ENCODE assay signal across 8 mouse cellular contexts in genomic region chr14:19823321-19824142, GRCm38 (mm10). TPM values are rescaled to one million over a fixed set of nuclear protein-coding genes. Genes with fewer than 3 reads are reported as not detected.
DNase-seq lines count a peak whose midpoint lies in the region; ATAC-seq and TF ChIP-seq lines count a peak whose summit lies in the region.

Rtraf (minus strand) TSS chr14:19823824.

- peak within 1 kb of the TSS; percentile 95 for H3K27ac ChIP-seq in forebrain, embryonic 12.5 days
- H3K27ac ChIP-seq in heart, postnatal 0 days (ENCODE audit: low read depth), result peak within 1 kb of the TSS; percentile 89
- peak within 1 kb of the TSS; percentile 67 for H3K27ac ChIP-seq in liver, embryonic 16.5 days (ENCODE audit: low read length)
- peak within 1 kb of the TSS; percentile 93 for H3K27ac ChIP-seq in neural tube, embryonic 13.5 days (replicated peaks)
- peak within 1 kb of the TSS; percentile 51; the same call in 1 of the 2 replicates for H3K27ac ChIP-seq in testis, adult 2 months (ENCODE audit: control insufficient read depth, insufficient read depth, low read depth, low read length)

- under 1% methylated on average over 80 of the region's 80 CpGs for WGBS in forebrain, embryonic 12.5 days
- WGBS in heart, postnatal 0 days, result under 1% methylated on average over 79 of the region's 80 CpGs
- under 1% methylated on average over 80 of the region's 80 CpGs for WGBS in liver, embryonic 16.5 days (ENCODE audit: insufficient replicate concordance)
- WGBS in neural tube, embryonic 13.5 days, result under 1% methylated on average over 75 of the region's 80 CpGs

- peak within 1 kb of the TSS; percentile 95 for H3K4me3 ChIP-seq in E14TG2a.4 (replicated peaks; ENCODE audit: low read length)
- peak within 1 kb of the TSS; percentile 94 for H3K4me3 ChIP-seq in forebrain, embryonic 12.5 days (replicated peaks)
- peak within 1 kb of the TSS; percentile 97 for H3K4me3 ChIP-seq in heart, postnatal 0 days (ENCODE audit: low read depth, low read length)
- peak within 1 kb of the TSS; percentile 91 for H3K4me3 ChIP-seq in liver, embryonic 16.5 days (ENCODE audit: low read depth, low read length)
- peak within 1 kb of the TSS; percentile 87 for H3K4me3 ChIP-seq in neural tube, embryonic 13.5 days
- H3K4me3 ChIP-seq in testis, adult 2 months (ENCODE audit: control insufficient read depth, low read depth, low read length), result peak within 1 kb of the TSS; percentile 86

- peaks cover 10% of the 10 kb centered on the region for H3K27me3 ChIP-seq in E14TG2a.4 (ENCODE audit: insufficient read depth, low read length)
- H3K27me3 ChIP-seq in forebrain, embryonic 12.5 days, result peaks cover 3% of the 10 kb centered on the region; the same call in 1 of the 2 replicates
- no peaks in the 10 kb centered on the region for H3K27me3 ChIP-seq in heart, postnatal 0 days (ENCODE audit: control insufficient read depth, insufficient read depth, low read length)
- H3K27me3 ChIP-seq in liver, embryonic 16.5 days (ENCODE audit: control insufficient read depth, insufficient read depth, low read depth, low read length), result no peaks in the 10 kb centered on the region
- H3K27me3 ChIP-seq in neural tube, embryonic 13.5 days, result no peaks in the 10 kb centered on the region
- H3K27me3 ChIP-seq in testis, adult 2 months (ENCODE audit: control insufficient read depth, insufficient read depth, low read length), result no peaks in the 10 kb centered on the region

- H3K9me3 ChIP-seq in E14TG2a.4 (ENCODE audit: low read length), result peaks cover 4% of the 10 kb centered on the region; the same call in 1 of the 2 replicates
- 0 out of 2 replicates have a peak, but pooled peaks cover 3% of the 10 kb centered on the region for H3K9me3 ChIP-seq in forebrain, embryonic 12.5 days
- no peaks in the 10 kb centered on the region for H3K9me3 ChIP-seq in heart, postnatal 0 days (replicated peaks; ENCODE audit: control insufficient read depth, low read length)
- H3K9me3 ChIP-seq in liver, embryonic 16.5 days (replicated peaks; ENCODE audit: control insufficient read depth, low read length), result no peaks in the 10 kb centered on the region
- H3K9me3 ChIP-seq in neural tube, embryonic 13.5 days, result no peaks in the 10 kb centered on the region

- H3K9ac ChIP-seq in forebrain, embryonic 12.5 days, result peak within 1 kb of the TSS; percentile 94
- H3K9ac ChIP-seq in heart, postnatal 0 days (replicated peaks; ENCODE audit: low read depth, low read length), result peak within 1 kb of the TSS; percentile 91
- H3K9ac ChIP-seq in liver, embryonic 16.5 days (ENCODE audit: low read depth, low read length), result peak within 1 kb of the TSS; percentile 92
- peak within 1 kb of the TSS; percentile 90 for H3K9ac ChIP-seq in neural tube, embryonic 13.5 days

- peak; percentile 96 for ATAC-seq in forebrain, embryonic 12.5 days (ENCODE audit: low FRiP score)
- ATAC-seq in heart, postnatal 0 days (ENCODE audit: insufficient read depth, low read depth), result peak; percentile 99
- peak; percentile 99 for ATAC-seq in liver, embryonic 16.5 days (ENCODE audit: low read depth)
- ATAC-seq in neural tube, embryonic 13.5 days (ENCODE audit: low read depth), result peak; percentile 97

- H3K4me1 ChIP-seq in E14TG2a.4 (replicated peaks; ENCODE audit: low read depth, low read length), result peaks cover 21% of the 10 kb centered on the region
- peaks cover 32% of the 10 kb centered on the region for H3K4me1 ChIP-seq in forebrain, embryonic 12.5 days
- 0 out of 2 replicates have a peak, but pooled peaks cover 6% of the 10 kb centered on the region for H3K4me1 ChIP-seq in heart, postnatal 0 days (ENCODE audit: control insufficient read depth, insufficient read depth)
- H3K4me1 ChIP-seq in liver, embryonic 16.5 days (ENCODE audit: control insufficient read depth, low read depth, low read length), result peaks cover 4% of the 10 kb centered on the region
- peaks cover 44% of the 10 kb centered on the region for H3K4me1 ChIP-seq in neural tube, embryonic 13.5 days (replicated peaks)
- H3K4me1 ChIP-seq in testis, adult 2 months (ENCODE audit: control insufficient read depth, insufficient read depth, low read length), result no peaks in the 10 kb centered on the region

- no peak for TF ChIP-seq CTCF in E14TG2a.4 (conservative IDR thresholded peaks at IDR 0.05; ENCODE audit: low read length)
- TF ChIP-seq CTCF in heart, postnatal 0 days (IDR thresholded peaks at IDR 0.05; ENCODE audit: low read depth), result no peak
- TF ChIP-seq CTCF in testis, adult 2 months (IDR thresholded peaks at IDR 0.05; ENCODE audit: control insufficient read depth, insufficient read depth, insufficient replicate concordance, low read depth, low read length), result no peak

- no peak for TF ChIP-seq EP300 in heart, postnatal 0 days (IDR thresholded peaks at IDR 0.05; ENCODE audit: low read depth)

- TF ChIP-seq POLR2A in testis, adult 2 months (IDR thresholded peaks at IDR 0.05; ENCODE audit: control insufficient read depth, low read depth, low read length), result peak; percentile 69

- peak; percentile 92 for DNase-seq in c-Kit-positive CD71-positive TER-119-positive erythroid progenitor cells, embryonic 14.5 days (ENCODE audit: low spot score)
- peak; percentile 97 for DNase-seq in heart, postnatal 0 days (ENCODE audit: low spot score)
- peak; percentile 96 to 97 for DNase-seq in kidney, postnatal 4 days

- H3K36me3 ChIP-seq in E14TG2a.4 (ENCODE audit: insufficient read depth, low read length), result peaks cover 35% of the 10 kb centered on the region
- H3K36me3 ChIP-seq in forebrain, embryonic 12.5 days (replicated peaks), result peaks cover 25% of the 10 kb centered on the region
- peaks cover 27% of the 10 kb centered on the region for H3K36me3 ChIP-seq in heart, postnatal 0 days (replicated peaks; ENCODE audit: control insufficient read depth, insufficient read depth, low read length)
- H3K36me3 ChIP-seq in liver, embryonic 16.5 days (ENCODE audit: control insufficient read depth, insufficient read depth), result peaks cover 9% of the 10 kb centered on the region
- H3K36me3 ChIP-seq in neural tube, embryonic 13.5 days, result peaks cover 28% of the 10 kb centered on the region
- H3K36me3 ChIP-seq in testis, adult 2 months (ENCODE audit: control insufficient read depth, insufficient read depth, low read length), result no peaks in the 10 kb centered on the region; the same call in 1 of the 2 replicates

- peak within 1 kb of the TSS; percentile 80 for H3K4me2 ChIP-seq in forebrain, embryonic 12.5 days
- H3K4me2 ChIP-seq in heart, postnatal 0 days (ENCODE audit: low read depth, low read length), result peak within 1 kb of the TSS; percentile 87
- peak within 1 kb of the TSS; percentile 89 for H3K4me2 ChIP-seq in liver, embryonic 16.5 days (ENCODE audit: low read depth, low read length)
- H3K4me2 ChIP-seq in neural tube, embryonic 13.5 days, result peak within 1 kb of the TSS; percentile 82

RNA-seq across cellular contexts. Expression of gene Rtraf, which starts in this region (rescaled TPM):
- polyA plus RNA-seq in forebrain, embryonic 12.5 days (2016; fragmentation: Nextera tagmentation; extraction: Ambion mirVana), result 256 and 277 TPM in 2 replicates
- 61.8 and 73.8 TPM in 2 replicates for total RNA-seq in heart, postnatal 0 days (2014; rRNA removed; ENCODE audit: low replicate concordance)
- 177 and 183 TPM in 2 replicates for polyA plus RNA-seq in heart, postnatal 0 days (2015; fragmentation: Nextera tagmentation; extraction: Ambion mirVana)
- 58.5 and 61.2 TPM in 2 replicates for polyA plus RNA-seq in liver, embryonic 16.5 days (2015; fragmentation: Nextera tagmentation; extraction: Ambion mirVana)
- polyA plus RNA-seq in neural tube, embryonic 13.5 days (2015; fragmentation: Nextera tagmentation; extraction: Ambion mirVana), result 213 and 226 TPM in 2 replicates
- polyA plus RNA-seq in testis, adult 2 months (2012; rRNA removed), result 64.6 and 67.4 TPM in 2 replicates

Comparison
In these comparisons a context has a peak if more than half of its experiments do, and no peak if none do; other contexts are left out.
1. Peak in every context shown above with its lines: DNase-seq, ATAC-seq, H3K4me3 ChIP-seq and H3K27ac ChIP-seq.